Mouse (Mus musculus): ENCODE data around the gene Olfr131. TPM values are rescaled to one million over a fixed set of nuclear protein-coding genes. Genes with fewer than 3 reads are reported as not detected.
"Not testable (repeated sequence)": the region's sequence is repeated elsewhere in the genome, so short reads cannot be mapped to it uniquely, and the experiment has no call there.

The Olfr131 gene
- not detected for total RNA-seq (2021)

- no peak for DNase-seq (ENCODE audit: low spot score in 2 of 2)
- intact Hi-C loops (cut with DNase I): no loop called here
Observed at GRCm38 (mm10) chr17:38088593-38088992, at the start of gene Olfr131. Gene Olfr131, minus strand, starts transcription at chr17:38088693.

- intact Hi-C loops (cut with DNase I): no loop called here
Observed at GRCm38 (mm10) chr17:38134426-38134825, 45.9 kb upstream of the Olfr131 start, which contains the start of gene Olfr132. Gene Olfr132, minus strand, starts transcription at chr17:38134526.

GRCm38 (mm10) chr17:38125371-38125770, 36.9 kb upstream of the Olfr131 start:
- DNase-seq (ENCODE audit: low spot score in 2 of 2); intact Hi-C loops (cut with DNase I): not testable (repeated sequence)

More at GRCm38 (mm10) chr17:38134426-38134825, 45.9 kb upstream of the Olfr131 start, which contains the start of gene Olfr132:
- no peak for DNase-seq (ENCODE audit: low spot score in 2 of 2)

- intact Hi-C loops (cut with DNase I); DNase-seq (ENCODE audit: low spot score in 2 of 2): not testable (repeated sequence)
Observed at GRCm38 (mm10) chr17:38124199-38124598, 35.7 kb upstream of the Olfr131 start.

GRCm38 (mm10) chr17:38082364-38082763, 6.1 kb downstream of the Olfr131 start:
- DNase-seq (ENCODE audit: low spot score in 2 of 2): no peak
- intact Hi-C loops (cut with DNase I): no loop called here

DNA sequence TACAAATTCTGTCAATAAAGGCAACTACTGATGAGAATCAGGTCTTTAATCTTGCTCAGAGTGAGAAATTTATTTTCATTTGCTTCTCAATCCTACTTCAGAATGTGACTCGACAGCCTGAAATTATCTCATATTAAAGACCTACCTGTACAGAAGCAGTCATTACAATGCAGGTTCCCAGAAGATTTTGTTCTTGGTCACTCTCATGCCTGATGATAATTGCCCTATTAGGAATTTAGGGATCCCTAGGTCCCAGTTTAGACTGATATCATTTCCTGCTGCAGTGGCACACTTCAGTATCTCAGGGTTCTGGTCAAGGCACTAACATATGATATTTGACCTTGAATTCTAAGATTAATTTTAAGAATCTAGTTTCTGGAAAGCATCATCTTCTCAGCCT, 24.9 kb downstream of the Olfr131 start, which contains the start of gene Olfr130:
Gene Olfr130 (plus strand): TSS at position 301 of the 400 bp plus-strand sequence.
- intact Hi-C loops (cut with DNase I): no loop called here
- no peak for DNase-seq (ENCODE audit: low spot score in 2 of 2)

DNA sequence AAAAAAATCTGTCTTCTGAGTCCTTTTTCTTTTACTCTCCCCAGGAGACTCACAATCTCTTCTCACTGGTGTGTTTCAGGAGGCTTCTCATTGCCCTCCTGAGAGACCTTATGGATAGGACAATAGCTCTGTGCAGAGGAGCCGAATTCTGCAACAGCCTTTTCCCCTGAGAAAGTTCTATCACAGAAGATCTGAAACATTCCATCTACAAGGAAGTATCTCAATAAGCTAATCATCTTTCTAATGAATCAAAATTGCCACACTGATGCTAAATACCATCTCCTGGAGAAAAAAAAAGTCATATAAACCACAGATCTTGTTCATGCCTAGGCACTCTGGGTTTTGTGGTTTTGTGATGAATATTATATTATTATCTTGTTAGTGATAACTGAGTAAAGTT, 28.5 kb downstream of the Olfr131 start, which contains the start of gene Olfr129:
Gene Olfr129 (minus strand): TSS at position 101 of the 400 bp plus-strand sequence.
- intact Hi-C loops (cut with DNase I): no loop called here
- no peak for DNase-seq (ENCODE audit: low spot score in 2 of 2)

Other genes with a start within 250 kb of the Olfr131 start
- gene Olfr126, start 241.2 kb downstream of the Olfr131 start, total RNA-seq (2021): not detected
- gene Olfr127, start 188.3 kb downstream of the Olfr131 start, total RNA-seq (2021): not detected
- gene Olfr128, start 168.1 kb downstream of the Olfr131 start, total RNA-seq (2021): not detected
- gene Olfr761, start 135.6 kb downstream of the Olfr131 start, total RNA-seq (2021): not detected
- gene Olfr129, start 28.6 kb downstream of the Olfr131 start, total RNA-seq (2021): not detected
- not detected for gene Olfr130, start 24.8 kb downstream of the Olfr131 start, total RNA-seq (2021)
- gene Olfr132, start 45.8 kb upstream of the Olfr131 start, total RNA-seq (2021): not detected
- not detected for gene Olfr133, start 56.6 kb upstream of the Olfr131 start, total RNA-seq (2021)
- gene Olfr134, start 82.7 kb upstream of the Olfr131 start, total RNA-seq (2021): not detected
- not detected for gene Olfr135, start 115.6 kb upstream of the Olfr131 start, total RNA-seq (2021)
- not detected for gene Olfr138, start 172.3 kb upstream of the Olfr131 start, total RNA-seq (2021)
- not detected for gene Olfr137, start 218.9 kb upstream of the Olfr131 start, total RNA-seq (2021)
- gene Olfr136, start 241.1 kb upstream of the Olfr131 start, total RNA-seq (2021): not detected

All from left cerebral cortex, postnatal 25 days (tissue).